Mouse (Mus musculus): Measurements from ENCODE around the gene Crygb.
"Not testable (repeated sequence)": the region's sequence is repeated elsewhere in the genome, so short reads cannot be mapped to it uniquely, and the experiment has no call there.

The Crygb gene

GRCm38 (mm10) chr1:65067842-65068241 lies 14.2 kb downstream of the Crygb start:
- DNase-seq (ENCODE audit: low spot score): no peak

DNA sequence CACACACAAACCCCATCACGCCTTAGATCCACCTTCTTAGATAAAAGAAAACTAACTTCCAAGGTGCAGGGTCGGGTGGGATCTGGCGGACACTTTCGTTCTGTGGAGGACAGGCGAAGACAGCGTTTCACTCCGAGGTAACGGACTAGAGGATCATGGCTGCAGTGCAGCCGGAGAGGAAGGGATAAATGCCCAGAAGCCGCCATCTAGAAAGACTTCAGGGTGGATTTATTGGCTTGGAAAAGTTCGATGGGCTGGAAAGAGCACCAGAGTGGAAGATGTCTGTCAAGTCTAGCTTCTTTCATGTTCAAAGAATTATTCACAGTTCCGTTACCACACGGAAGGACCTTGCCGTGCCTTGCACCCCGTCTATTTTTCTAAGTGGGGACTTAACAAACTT lies 17.9 kb downstream of the Crygb start:
- DNase-seq (ENCODE audit: low spot score): no peak

GRCm38 (mm10) chr1:65063352-65063751 lies 18.7 kb downstream of the Crygb start, which contains the start of gene Crygd:
Gene Crygd (minus strand): TSS chr1:65063452.
- DNase-seq (ENCODE audit: low spot score): no peak

DNA sequence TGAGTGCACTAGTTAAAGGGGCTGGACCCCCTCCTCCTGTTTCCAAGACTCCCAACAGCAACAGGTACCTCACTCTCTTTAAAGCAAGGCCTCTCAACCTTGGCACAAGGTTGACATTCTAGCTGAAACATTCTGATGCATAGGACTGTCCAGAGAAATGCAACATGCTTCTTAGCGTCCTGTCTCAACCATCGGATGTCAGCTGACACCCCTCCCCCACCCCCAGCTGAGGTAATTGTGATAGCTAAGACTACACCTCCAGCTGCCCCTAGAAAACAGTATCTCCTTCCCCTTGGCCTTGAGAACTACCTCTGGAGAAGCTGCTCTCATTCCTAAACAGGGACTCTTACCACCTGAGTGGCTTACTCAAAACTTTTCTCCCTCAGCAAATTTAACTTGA lies 29.9 kb downstream of the Crygb start:
- no peak for DNase-seq (ENCODE audit: low spot score)

- no peak for DNase-seq (ENCODE audit: low spot score)
Measured at GRCm38 (mm10) chr1:65051696-65052095, 30.4 kb downstream of the Crygb start.

DNA sequence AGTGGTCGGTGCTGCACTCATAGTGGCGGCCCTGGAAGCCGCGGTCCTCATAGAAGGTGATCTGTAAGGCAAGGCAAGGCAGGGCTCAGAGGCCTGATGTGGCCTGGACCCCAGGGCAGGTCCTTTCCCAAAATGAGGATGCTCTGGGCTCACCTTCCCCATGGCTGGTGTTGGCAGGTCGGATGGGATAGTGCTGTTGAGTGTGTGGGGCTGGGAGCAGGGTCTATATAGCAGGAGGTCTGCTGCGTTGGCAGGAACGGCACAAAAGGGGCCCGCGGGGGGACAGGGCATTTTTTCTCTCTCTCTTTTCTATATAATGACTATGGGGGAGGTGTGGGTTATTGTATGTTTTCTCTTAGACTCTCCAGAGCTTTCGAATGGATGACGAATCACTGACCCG lies 31.1 kb downstream of the Crygb start, which contains the start of gene Cryge:
Gene Cryge, minus strand, starts transcription at position 198 of the 400 bp plus-strand sequence.
- not testable (repeated sequence) for DNase-seq (ENCODE audit: low spot score)

DNA sequence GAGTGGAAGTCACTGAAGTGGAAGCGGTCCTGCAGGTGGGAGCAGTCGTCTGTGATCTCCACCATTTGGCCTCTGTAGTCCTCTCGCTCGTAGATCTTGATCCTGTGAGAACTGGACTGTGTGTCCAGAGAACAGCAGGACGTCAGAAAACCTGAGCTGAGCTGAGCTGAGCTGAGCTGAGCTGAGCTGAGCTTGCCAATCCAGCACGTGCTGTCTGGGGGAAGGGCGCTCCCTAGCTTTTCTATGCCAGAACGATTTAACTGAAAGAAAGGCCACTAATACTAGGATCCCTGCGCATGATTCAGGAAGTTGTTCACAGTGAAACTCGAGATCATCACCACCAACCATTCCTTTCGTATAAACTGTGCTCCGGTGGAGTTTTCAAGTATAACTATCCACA lies 33.3 kb downstream of the Crygb start:
- no peak for DNase-seq (ENCODE audit: low spot score)

- peak; percentile 5 for DNase-seq (ENCODE audit: low spot score)
Measured at GRCm38 (mm10) chr1:65046401-65047109, 35.5 kb downstream of the Crygb start.

GRCm38 (mm10) chr1:65043433-65043832 lies 38.7 kb downstream of the Crygb start:
- DNase-seq (ENCODE audit: low spot score): no peak

- no peak for DNase-seq (ENCODE audit: low spot score)
Measured at GRCm38 (mm10) chr1:65041837-65042236, 40.3 kb downstream of the Crygb start.

- no peak for DNase-seq (ENCODE audit: low spot score)
Measured at GRCm38 (mm10) chr1:65040806-65041205, 41.3 kb downstream of the Crygb start.

- DNase-seq (ENCODE audit: low spot score): no peak
Measured at GRCm38 (mm10) chr1:65039679-65040078, 42.4 kb downstream of the Crygb start.

DNA sequence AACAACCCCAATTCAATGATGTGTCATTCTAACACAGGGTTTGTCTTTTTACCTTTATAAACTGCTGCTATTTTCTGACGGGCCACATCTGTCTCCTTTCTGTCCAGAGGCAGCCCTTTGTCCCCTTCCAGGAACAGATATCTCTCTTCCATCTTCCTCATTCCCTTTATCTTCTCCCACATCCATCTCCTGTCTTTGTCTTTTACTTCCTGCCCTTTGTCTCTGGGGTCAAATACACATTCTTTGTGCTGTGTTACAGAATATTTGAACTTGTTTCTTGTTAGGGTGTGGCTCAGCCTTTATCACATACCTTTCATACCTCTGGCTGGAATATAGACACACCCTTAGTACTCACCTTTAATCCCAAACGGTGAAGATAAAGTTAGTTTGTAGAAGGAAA lies 44.5 kb downstream of the Crygb start:
- no peak for DNase-seq (ENCODE audit: low spot score)

DNA sequence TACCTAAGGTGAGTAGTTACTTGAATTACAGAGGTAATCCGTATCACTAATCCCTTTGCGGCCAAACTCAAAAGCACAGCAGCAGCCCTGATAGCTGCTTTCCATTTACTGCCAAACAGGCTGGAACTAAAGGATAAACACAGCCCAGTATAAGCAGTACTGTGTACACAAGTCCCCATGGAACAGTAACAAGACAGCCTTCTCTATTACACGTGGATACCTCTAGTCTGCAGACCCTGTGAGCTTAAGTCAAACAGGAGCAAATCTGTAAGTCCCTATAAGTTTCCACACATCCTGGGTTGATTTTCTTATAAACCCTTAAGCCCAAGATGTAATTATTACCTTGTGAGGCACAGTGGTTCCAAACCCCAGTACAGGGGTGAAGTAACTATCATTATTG lies 46.6 kb downstream of the Crygb start:
- no peak for DNase-seq (ENCODE audit: low spot score)

GRCm38 (mm10) chr1:65032641-65033040 lies 49.4 kb downstream of the Crygb start, which contains the start of gene Akr1cl:
Gene Akr1cl (minus strand): TSS chr1:65032759.
- no peak for DNase-seq (ENCODE audit: low spot score)

Data from yolk sac, embryonic 10.5 days (tissue).